Mouse (Mus musculus) forelimb bud, embryonic 11.5 days (tissue): ENCODE data around the gene Gm10964.
A peak's percentile ranks its signal among the peaks of the same experiment; 100 is the strongest.

ENCODE experiments used
- DNase-seq: peaks from one replicate; pipeline ENCODE4 v3.0.0-alpha.2; 2012; ENCODE audit warnings: low read depth, low spot score

Gm10964 gene

GRCm38 (mm10) chr3:103734696-103735519 is 4.3 kb upstream of the Gm10964 start:
- DNase-seq = peak; percentile 73

GRCm38 (mm10) chr3:103735776-103736600 is 3.2 kb upstream of the Gm10964 start:
- DNase-seq = no peak

- DNase-seq = peak; percentile 34
Measured at GRCm38 (mm10) chr3:103737061-103737754, 2.0 kb upstream of the Gm10964 start.

GRCm38 (mm10) chr3:103737778-103738571 is 1.2 kb upstream of the Gm10964 start, which contains the start of gene Olfml3:
TSS of gene Olfml3 (minus strand) at chr3:103738001.
- DNase-seq = peak; percentile 93

- DNase-seq = no peak
Measured at GRCm38 (mm10) chr3:103740342-103740741, 1.2 kb downstream of the Gm10964 start.

GRCm38 (mm10) chr3:103743208-103743607 is 4.0 kb downstream of the Gm10964 start:
- no peak for DNase-seq

GRCm38 (mm10) chr3:103745001-103745770 is 6.0 kb downstream of the Gm10964 start:
- DNase-seq = no peak

- DNase-seq = no peak
Measured at GRCm38 (mm10) chr3:103746711-103747110, 7.5 kb downstream of the Gm10964 start.

GRCm38 (mm10) chr3:103751558-103751957 is 12.4 kb downstream of the Gm10964 start:
- no peak for DNase-seq

GRCm38 (mm10) chr3:103755351-103755750 is 16.2 kb downstream of the Gm10964 start:
- no peak for DNase-seq

- DNase-seq = no peak
Measured at GRCm38 (mm10) chr3:103756920-103757319, 17.8 kb downstream of the Gm10964 start.

- no peak for DNase-seq
Measured at GRCm38 (mm10) chr3:103758456-103758855, 19.3 kb downstream of the Gm10964 start.

GRCm38 (mm10) chr3:103759261-103759970 is 20.2 kb downstream of the Gm10964 start:
- DNase-seq = no peak

- no peak for DNase-seq
Measured at GRCm38 (mm10) chr3:103766789-103767188, 27.6 kb downstream of the Gm10964 start.

GRCm38 (mm10) chr3:103771531-103772130 is 32.5 kb downstream of the Gm10964 start:
- no peak for DNase-seq

- DNase-seq = no peak
Measured at GRCm38 (mm10) chr3:103772846-103773245, 33.7 kb downstream of the Gm10964 start.

GRCm38 (mm10) chr3:103773508-103773907 is 34.3 kb downstream of the Gm10964 start:
- DNase-seq = no peak

GRCm38 (mm10) chr3:103774009-103774408 is 34.8 kb downstream of the Gm10964 start:
- no peak for DNase-seq

- no peak for DNase-seq
Measured at GRCm38 (mm10) chr3:103777940-103778339, 38.8 kb downstream of the Gm10964 start.
